Mouse (Mus musculus) heart, postnatal 25 days (tissue): ENCODE measurements around the gene Alg13. TPM values are rescaled to one million over a fixed set of nuclear protein-coding genes. Genes with fewer than 3 reads are reported as not detected.

ENCODE experiments used
- DNase-seq: peaks from one replicate; pipeline ENCODE4 v3.0.0; 2022; ENCODE audit warnings: low spot score
- intact Hi-C: fragments of 180-260 bp; cut with DNase I; formaldehyde crosslinking; loops from one replicate; pipeline ENCODE4 v1.15.1; 2025
- total RNA-seq, 2 experiments: library from RNA; stranded (reverse); gene quantifications; 2 replicates each; pipeline ENCODE4 v1.2.3; 2021

The Alg13 gene
- total RNA-seq = 1 to 10 TPM; 4.4 to 6.3 TPM

GRCm38 (mm10) chrX:144317548-144318163, at the start of gene Alg13:
TSS of gene Alg13 (plus strand) at chrX:144317804.
- intact Hi-C loops = no loop called here
- peak; percentile 49 for DNase-seq

GRCm38 (mm10) chrX:144268606-144269005, 49.0 kb upstream of the Alg13 start:
- no peak for DNase-seq
- intact Hi-C loops = no loop called here

- intact Hi-C loops = no loop called here
- no peak for DNase-seq
Measured at GRCm38 (mm10) chrX:144301476-144301875, 16.1 kb upstream of the Alg13 start.

- no peak for DNase-seq
- intact Hi-C loops = loop anchor here (1.0 kb wide), 1 partner anchor 52 kb away; no protein-coding TSS in a partner anchor
Measured at GRCm38 (mm10) chrX:144305659-144306058, 11.9 kb upstream of the Alg13 start.

- intact Hi-C loops = no loop called here
- no peak for DNase-seq
Measured at GRCm38 (mm10) chrX:144314041-144314440, 3.6 kb upstream of the Alg13 start.

GRCm38 (mm10) chrX:144315028-144315427, 2.6 kb upstream of the Alg13 start:
- no peak for DNase-seq
- intact Hi-C loops = no loop called here

GRCm38 (mm10) chrX:144316004-144316403, 1.6 kb upstream of the Alg13 start:
- intact Hi-C loops = no loop called here
- no peak for DNase-seq

- no peak for DNase-seq
- intact Hi-C loops = no loop called here
Measured at GRCm38 (mm10) chrX:144318164-144318979, 768 bp downstream of the Alg13 start.

GRCm38 (mm10) chrX:144319366-144319765, 1.8 kb downstream of the Alg13 start:
- no peak for DNase-seq
- intact Hi-C loops = no loop called here

GRCm38 (mm10) chrX:144325375-144325774, 7.8 kb downstream of the Alg13 start:
- DNase-seq = no peak
- intact Hi-C loops = no loop called here

- intact Hi-C loops = no loop called here
Measured at GRCm38 (mm10) chrX:144335332-144336015, 17.9 kb downstream of the Alg13 start.

GRCm38 (mm10) chrX:144337938-144338337, 20.3 kb downstream of the Alg13 start:
- no peak for DNase-seq
- intact Hi-C loops = no loop called here

More at GRCm38 (mm10) chrX:144335332-144336015, 17.9 kb downstream of the Alg13 start:
- DNase-seq = no peak

GRCm38 (mm10) chrX:144338355-144338754, 20.8 kb downstream of the Alg13 start:
- no peak for DNase-seq
- intact Hi-C loops = no loop called here

- DNase-seq = no peak
- intact Hi-C loops = no loop called here
Measured at GRCm38 (mm10) chrX:144374196-144374595, 56.6 kb downstream of the Alg13 start.

- DNase-seq = no peak
- intact Hi-C loops = loop anchor here (5.0 to 10.0 kb wide), 2 partner anchors 901 to 994 kb away; no protein-coding TSS in a partner anchor
Measured at GRCm38 (mm10) chrX:144403526-144403925, 85.9 kb downstream of the Alg13 start.

GRCm38 (mm10) chrX:144408036-144408435, 90.4 kb downstream of the Alg13 start:
- intact Hi-C loops = loop anchor here (10.0 kb wide), 1 partner anchor 897 kb away; no protein-coding TSS in a partner anchor
- no peak for DNase-seq

- no peak for DNase-seq
- intact Hi-C loops = no loop called here
Measured at GRCm38 (mm10) chrX:144420259-144420658, 102.7 kb downstream of the Alg13 start.

GRCm38 (mm10) chrX:144421091-144421490, 103.5 kb downstream of the Alg13 start:
- no peak for DNase-seq
- intact Hi-C loops = no loop called here

- no peak for DNase-seq
- intact Hi-C loops = no loop called here
Measured at GRCm38 (mm10) chrX:144423848-144424247, 106.2 kb downstream of the Alg13 start.
